Mouse (Mus musculus) T-helper 1 cell (primary cell): Measurements from ENCODE around the gene Igf1r.

Experiments
- in situ Hi-C: fragments of 300-600 bp; cut with MboI, MseI; formaldehyde crosslinking; loops from one replicate; pipeline ENCODE4 v1.15.1; 2025; ENCODE audit warnings: high pct_unique_total_duplicates

Igf1r gene

DNA sequence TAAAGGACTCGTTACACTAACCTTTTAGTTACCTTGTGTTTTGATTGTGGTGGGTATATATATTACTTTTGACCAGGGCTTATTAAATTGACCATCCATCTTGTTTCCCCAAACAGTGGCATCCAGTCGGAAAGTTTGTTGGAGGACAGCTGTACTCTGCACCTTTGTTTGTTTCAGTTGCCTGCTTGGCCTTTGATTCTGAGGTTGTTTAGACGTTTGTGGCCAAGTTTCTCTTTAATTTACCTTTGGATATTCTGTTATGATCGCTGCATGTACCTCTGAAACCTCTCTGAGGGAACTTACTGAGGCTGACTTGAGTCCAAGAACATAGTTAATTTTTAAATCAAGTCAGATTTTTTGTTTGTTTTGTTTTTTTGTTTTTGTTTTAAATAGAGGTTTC, 94.5 kb downstream of the Igf1r start:
- in situ Hi-C loops = no loop called here

DNA sequence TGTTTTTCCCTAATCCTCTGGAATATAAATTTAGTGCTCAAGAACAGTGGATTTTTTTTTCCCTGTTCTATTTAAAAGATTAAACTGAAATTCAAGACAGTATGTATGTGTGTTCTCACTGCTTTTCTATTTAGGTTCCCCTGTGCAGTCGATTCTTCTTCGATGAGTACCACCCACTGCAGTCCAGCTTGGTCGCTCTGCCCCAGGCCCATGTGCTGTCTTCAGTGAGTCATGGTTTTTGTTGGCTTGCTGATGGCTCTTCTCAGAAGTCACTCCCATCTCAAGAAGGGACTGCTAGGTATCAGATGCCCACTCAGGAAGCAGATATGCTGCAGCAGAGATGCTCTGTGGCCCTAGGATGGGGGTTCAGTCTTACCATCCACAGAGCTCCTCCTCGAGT, 95.9 kb downstream of the Igf1r start:
- in situ Hi-C loops = no loop called here

- in situ Hi-C loops = no loop called here
Observed at GRCm38 (mm10) chr7:68049048-68049447, 96.4 kb downstream of the Igf1r start.

- in situ Hi-C loops = no loop called here
Observed at GRCm38 (mm10) chr7:68053002-68053624, 100.5 kb downstream of the Igf1r start.

DNA sequence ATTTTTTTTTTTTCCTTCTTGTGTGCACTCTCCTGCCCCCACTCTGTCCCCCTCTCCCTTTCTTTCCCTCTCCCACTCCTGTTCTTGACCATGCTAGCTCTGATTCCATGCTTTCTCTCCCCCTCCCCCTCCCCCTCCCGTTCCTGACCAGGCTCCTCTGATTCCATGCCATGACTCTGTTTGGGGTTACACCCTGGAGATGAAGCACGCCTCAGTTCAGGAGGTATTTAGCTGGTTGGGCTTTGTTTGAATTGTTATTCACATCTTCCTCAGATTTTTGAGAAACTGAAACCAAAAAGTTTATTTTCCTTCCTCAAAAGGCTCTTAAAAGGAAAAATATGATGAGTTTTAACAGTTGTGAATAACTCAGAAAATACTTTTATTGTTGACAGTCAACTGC, 101.9 kb downstream of the Igf1r start:
- in situ Hi-C loops = no loop called here

- in situ Hi-C loops = no loop called here
Observed at GRCm38 (mm10) chr7:68054956-68055355, 102.3 kb downstream of the Igf1r start.

DNA sequence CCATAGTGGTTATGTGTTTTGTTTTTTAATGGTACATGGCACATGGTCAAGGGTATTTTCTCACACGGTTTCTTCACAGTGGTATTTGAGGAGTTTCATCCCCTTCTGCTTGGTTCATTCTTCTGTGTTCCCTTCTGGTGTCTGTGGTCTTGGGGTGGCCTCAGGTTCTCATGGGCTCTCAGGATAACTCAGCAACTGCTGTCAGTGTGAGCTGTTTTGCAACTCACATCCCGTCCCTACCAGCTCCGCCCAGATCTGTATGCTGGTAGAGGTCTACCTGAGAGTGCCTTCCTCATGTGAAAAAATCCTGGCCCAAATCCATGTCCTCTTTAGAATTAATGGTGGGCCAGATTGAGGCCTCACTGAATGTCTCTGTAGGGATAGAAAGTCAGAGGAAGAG, 104.4 kb downstream of the Igf1r start:
- in situ Hi-C loops = no loop called here

DNA sequence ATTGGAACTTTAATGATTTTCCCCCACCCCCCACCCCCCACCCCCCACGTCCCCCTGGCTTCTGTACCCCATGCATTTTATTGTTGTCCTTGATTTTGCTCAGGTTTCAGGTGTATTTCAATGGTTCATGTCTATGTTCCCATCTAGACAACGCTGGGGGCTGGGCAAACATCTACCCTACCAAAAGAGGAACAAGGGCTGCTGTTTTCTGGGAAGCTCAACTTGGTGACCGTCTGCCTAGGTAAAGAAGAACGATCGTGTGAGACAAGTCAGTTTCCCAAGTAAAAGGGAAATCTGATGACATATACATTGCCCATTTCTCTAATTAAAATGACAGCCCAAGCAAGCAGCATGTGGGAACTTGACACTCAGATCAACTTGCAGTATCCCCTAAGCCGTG, 107.1 kb downstream of the Igf1r start:
- in situ Hi-C loops = loop anchor here (10.0 kb wide), 2 partner anchors 585 to 855 kb away; no protein-coding TSS in a partner anchor

- in situ Hi-C loops = loop anchor here (10.0 kb wide), 2 partner anchors 583 to 857 kb away; no protein-coding TSS in a partner anchor
Observed at GRCm38 (mm10) chr7:68061434-68061833, 108.8 kb downstream of the Igf1r start.

DNA sequence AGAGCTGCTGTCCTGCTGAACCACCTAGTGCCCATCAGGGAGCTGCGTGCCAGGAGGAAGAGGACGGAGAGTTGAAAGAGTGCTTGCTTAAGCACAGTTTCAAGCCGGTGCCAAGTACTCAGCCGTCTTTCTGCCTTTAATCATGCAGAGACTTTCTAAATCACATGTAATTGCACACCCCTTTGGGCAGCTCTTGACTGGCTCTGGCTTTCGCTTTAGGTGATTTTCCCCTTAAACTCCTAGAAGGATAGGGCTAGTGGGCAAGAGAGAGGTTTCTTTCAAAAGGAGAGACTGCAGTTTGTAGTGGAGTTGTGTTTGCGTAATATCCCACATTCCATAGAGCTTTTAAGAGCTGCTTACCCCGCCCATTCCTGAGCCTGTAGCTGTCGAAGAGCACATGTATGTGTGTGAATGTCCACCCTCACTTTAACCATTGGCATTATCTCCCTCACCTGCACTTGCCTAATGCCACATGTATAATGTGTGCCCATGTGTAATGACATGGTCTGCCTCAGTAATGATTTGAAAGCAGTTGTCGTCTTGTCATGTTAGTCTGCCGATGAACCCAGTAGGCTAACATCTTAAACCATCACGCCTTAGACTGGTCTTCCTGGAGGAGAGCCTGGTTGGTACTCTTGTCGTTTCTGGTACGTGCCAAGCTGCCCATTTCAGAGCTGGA, 109.7 kb downstream of the Igf1r start:
- in situ Hi-C loops = loop anchor here (10.0 kb wide), 2 partner anchors 582 to 858 kb away; no protein-coding TSS in a partner anchor

DNA sequence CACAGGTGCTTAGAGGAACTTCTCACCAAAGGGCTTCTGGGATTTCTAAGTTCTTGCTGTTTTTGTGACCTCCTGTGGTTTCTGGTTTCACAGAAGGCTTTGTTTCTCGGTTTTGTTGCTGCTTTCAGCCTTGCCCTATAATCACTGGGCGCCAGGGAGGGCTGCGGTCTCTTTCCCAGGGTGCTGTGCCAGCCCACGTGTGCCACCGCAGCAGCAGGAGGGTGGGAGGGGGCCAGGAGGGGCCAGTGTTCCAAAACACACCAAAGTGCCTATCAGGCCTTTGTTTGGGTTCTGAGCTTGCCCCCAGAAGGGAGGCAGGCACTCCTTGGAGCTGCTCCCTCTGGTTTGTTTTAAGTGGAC, 110.2 kb downstream of the Igf1r start:
- in situ Hi-C loops = loop anchor here (10.0 kb wide), 2 partner anchors 582 to 858 kb away; no protein-coding TSS in a partner anchor

DNA sequence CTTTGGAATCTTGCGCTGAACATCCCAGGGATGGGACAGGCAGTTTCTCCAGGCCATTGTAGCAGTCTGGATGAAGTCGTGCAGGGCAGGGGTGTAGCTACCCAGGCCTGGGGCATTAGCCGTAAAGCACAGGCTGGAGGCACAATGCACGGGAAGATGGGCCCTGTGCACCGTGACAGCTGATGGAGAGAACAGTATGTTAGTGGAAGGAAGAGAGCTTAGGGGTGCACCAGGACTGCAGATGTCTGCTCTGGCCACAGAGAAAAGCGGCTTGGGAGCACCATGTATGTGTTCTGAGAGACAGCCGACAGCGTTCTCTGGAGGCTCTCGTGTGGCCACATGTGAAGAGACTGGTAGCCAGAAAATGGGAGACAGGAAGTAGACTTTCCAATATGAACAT, 111.1 kb downstream of the Igf1r start:
- in situ Hi-C loops = loop anchor here (10.0 kb wide), 2 partner anchors 581 to 859 kb away; no protein-coding TSS in a partner anchor

DNA sequence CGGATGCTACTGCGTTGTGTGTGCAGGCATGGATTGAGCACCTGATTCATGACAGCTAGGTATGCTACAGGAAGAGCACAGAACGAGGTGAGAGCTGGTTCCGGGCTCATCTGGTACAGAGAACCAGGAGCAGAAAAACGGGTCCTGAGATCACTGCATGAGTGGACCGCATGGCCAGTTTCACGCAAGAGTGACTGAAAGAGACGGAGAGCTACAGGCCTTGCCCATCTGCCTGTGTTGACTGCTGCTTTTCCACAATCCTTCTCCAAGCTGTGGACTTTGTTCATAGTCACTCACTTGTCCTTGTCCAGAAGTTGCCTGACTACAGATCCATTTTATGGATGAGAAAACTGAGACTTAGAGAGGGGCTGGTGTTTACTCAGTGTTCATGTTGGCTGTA, 111.5 kb downstream of the Igf1r start:
- in situ Hi-C loops = loop anchor here (10.0 kb wide), 2 partner anchors 581 to 859 kb away; no protein-coding TSS in a partner anchor

DNA sequence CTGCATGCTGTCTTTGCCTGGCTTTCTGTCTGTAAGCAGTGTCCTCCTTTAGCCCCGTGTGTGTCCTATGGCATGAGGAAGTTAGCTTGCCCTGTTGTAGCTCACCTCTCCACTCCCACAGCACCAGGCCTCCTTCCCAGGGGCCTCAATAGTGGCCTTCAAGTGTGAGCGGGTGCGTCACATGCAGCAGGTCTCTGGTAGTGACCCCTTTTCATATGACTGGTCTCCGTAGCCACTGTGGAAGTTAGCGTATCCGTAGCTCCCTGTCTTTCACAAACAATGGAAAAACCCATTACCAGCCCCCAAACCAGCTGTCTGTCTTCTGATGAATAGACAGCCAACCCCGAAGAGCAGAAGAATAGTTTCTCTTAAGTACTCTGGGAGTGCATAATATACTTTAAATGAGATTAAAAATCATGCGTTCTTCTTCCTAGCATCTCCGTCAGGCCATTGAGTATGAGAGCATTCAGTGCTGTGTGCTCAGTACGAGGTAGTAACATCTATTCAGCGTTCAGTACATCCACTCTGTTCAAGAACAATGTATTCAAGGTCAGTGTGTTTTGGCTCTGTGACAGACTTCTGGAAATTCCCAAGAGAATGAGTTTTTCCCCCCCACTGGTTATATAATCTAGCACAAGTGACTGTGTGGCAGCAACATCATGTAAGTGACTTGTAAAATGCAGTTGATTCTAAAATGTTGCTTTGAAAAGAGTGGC, 112.2 kb downstream of the Igf1r start:
- in situ Hi-C loops = loop anchor here (10.0 kb wide), 2 partner anchors 580 to 860 kb away; no protein-coding TSS in a partner anchor

DNA sequence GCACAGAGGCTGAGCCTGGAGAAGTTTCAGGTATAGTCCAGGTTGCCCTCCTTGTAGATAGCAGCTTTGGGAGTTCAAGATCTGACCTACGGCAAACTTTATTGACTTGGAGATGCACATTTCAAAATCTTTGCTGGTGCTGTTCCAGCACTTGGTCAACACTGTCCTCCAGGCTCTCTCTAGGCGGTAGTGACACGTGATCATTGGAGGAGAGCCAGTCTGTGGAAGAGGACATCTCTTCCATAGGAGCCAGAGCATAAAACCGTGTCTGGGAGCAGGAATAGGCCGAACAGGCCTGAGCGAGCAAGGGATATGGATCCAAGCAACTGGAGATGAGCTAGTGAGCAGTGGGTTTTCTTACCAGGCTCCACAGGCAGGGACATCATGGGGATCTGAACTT, 113.3 kb downstream of the Igf1r start:
- in situ Hi-C loops = loop anchor here (10.0 kb wide), 2 partner anchors 579 to 861 kb away; no protein-coding TSS in a partner anchor

GRCm38 (mm10) chr7:68067321-68067720, 114.7 kb downstream of the Igf1r start:
- in situ Hi-C loops = loop anchor here (10.0 kb wide), 2 partner anchors 577 to 863 kb away; no protein-coding TSS in a partner anchor

GRCm38 (mm10) chr7:68069324-68069723, 116.7 kb downstream of the Igf1r start:
- in situ Hi-C loops = loop anchor here (10.0 kb wide), 2 partner anchors 575 to 865 kb away; no protein-coding TSS in a partner anchor

DNA sequence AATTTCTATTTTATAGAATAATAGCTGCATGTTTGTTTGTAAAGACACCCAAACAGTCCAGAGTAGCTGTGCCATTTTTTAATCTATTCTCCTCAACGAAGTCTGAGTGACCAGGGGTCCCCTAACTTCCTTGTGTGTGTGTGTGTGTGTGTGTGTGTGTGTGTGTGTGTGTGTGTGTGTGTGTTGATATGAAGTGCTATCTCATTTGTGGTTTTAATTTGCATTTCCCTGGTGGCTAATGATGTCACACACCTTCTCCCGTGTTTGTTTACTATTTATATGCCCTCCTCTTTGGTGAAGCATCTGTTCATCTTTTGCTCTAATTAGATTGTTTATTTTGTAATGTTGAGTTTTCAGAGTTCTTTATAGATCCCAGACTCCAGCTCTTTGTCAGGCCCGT, 117.4 kb downstream of the Igf1r start:
- in situ Hi-C loops = no loop called here

DNA sequence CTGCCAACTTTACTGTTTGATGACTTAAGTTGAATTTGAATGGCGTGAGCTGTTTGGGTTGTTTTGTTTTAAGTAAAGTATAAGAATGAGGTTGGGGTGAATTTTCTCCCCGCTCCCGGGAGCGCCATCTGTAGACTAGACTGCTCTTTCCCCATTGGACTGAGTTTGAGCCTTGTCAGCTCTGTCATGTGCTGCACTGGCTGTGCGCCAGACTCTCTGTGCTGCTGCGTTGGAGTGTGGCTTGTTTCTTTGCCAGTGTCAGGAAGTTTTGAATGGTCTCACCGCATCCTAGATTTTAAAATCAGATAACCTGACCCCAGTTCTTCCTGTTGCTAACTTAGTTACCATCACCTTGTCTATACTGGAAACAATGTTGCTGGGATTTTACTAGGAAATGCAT, 118.0 kb downstream of the Igf1r start:
- in situ Hi-C loops = no loop called here

GRCm38 (mm10) chr7:68071050-68071449, 118.4 kb downstream of the Igf1r start:
- in situ Hi-C loops = no loop called here

- in situ Hi-C loops = no loop called here
Observed at GRCm38 (mm10) chr7:68071749-68072148, 119.1 kb downstream of the Igf1r start.
